Mouse (Mus musculus) thymus, adult 2 months (tissue): ENCODE measurements around the gene Stk38l.

Source experiments
- CTCF ChIP-seq: fragments of 200-500 bp; IDR thresholded peaks from 2 replicates; pipeline ENCODE4 v1.5.1; 2012; ENCODE audit warnings: mild to moderate bottlenecking, control low read depth, low read length, moderate library complexity, borderline replicate concordance; ENCODE audit not compliant: control insufficient read depth, poor library complexity, insufficient read depth; ENCODE audit errors: extremely low read depth
- POLR2A ChIP-seq: fragments of 200-500 bp; IDR thresholded peaks from 2 replicates; pipeline ENCODE4 v1.6.1; 2012; ENCODE audit warnings: mild to moderate bottlenecking, low read length, control low read depth, moderate library complexity; ENCODE audit not compliant: control insufficient read depth, poor library complexity, insufficient read depth; ENCODE audit errors: extremely low read depth

GRCm38 (mm10) chr6:146748271-146748670 is 23.5 kb downstream of the Stk38l start:
- TF ChIP-seq CTCF (no peak), POLR2A (no peak)
